ENCODE assay signal across 8 mouse cellular contexts in the genomic region with DNA sequence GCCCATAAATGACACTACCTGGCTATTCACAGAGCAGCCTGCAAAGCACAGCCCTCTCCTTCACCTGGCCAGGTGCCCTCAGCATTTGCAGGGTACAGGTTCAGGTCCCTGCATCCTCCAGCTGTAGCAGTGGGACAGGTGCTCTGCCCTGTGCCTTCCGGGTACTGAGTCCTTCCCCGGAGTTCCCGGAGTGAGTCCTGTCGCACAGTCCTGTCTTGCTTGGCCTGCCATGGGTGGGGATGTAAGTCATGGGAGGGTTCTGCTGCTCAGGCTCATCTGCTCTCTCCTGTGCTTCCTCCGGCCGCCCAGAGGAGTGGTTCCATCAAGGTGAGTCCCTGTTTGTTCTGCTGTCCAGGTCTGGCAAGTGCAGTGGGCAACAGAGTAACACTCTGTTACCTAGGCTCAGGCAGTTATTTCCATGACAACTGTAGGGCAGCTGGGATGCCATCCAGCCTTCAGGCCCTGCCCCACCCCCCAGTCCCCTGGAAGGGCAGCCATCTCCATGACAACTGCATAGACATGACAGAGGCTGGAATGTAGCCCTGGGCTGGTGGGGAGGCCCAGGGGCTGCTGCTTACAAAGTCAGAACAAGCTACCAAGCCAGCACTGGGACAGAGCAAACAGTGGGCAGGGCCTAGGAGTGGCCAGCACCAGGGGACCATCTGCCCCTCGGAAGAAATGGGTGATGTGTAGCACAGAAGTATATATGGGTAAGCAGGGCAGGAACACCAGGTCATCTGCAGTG. TPM values are rescaled to one million over a fixed set of nuclear protein-coding genes. Genes with fewer than 3 reads are reported as not detected.
DNase-seq lines count a peak whose midpoint lies in the region; ATAC-seq lines count a peak whose summit lies in the region.

No protein-coding gene starts in this region.

- H3K9ac ChIP-seq in liver, embryonic 11.5 days (ENCODE audit: low read depth, low read length) = no peak overlapping the region
- H3K9ac ChIP-seq in neural tube, embryonic 12.5 days = peak overlapping the region; percentile 26; the same call in 1 of the 2 replicates

- 63% methylated on average over 7 of the region's 7 CpGs for WGBS in liver, embryonic 11.5 days
- 30% methylated on average over 7 of the region's 7 CpGs for WGBS in hindbrain, embryonic 10.5 days
- 17% methylated on average over 7 of the region's 7 CpGs for WGBS in neural tube, embryonic 12.5 days

- peak; percentile 58 for DNase-seq in adrenal gland, postnatal 14 days
- no peak for DNase-seq in adrenal gland, adult 2 months
- no peak for DNase-seq in liver, embryonic 11.5 days (ENCODE audit: low spot score)
- no peak for DNase-seq in liver
- DNase-seq in hindbrain, embryonic 10.5 days (ENCODE audit: low spot score) = peak; percentile 93
- no peak for DNase-seq in urinary bladder, postnatal 14 days (ENCODE audit: low spot score)

- peak; percentile 34 for ATAC-seq in liver, embryonic 11.5 days (replicated peaks; ENCODE audit: low FRiP score)
- ATAC-seq in neural tube, embryonic 12.5 days (ENCODE audit: low FRiP score, low read depth) = peak; percentile 88
- no peak for ATAC-seq in megakaryocyte, adult 5-6 weeks (ENCODE audit: poor library complexity, severe bottlenecking)

- peaks cover 7% of the 10 kb centered on the region for H3K4me1 ChIP-seq in liver, embryonic 11.5 days (replicated peaks; ENCODE audit: control insufficient read depth, insufficient read depth, low read length)
- H3K4me1 ChIP-seq in hindbrain, embryonic 10.5 days (replicated peaks) = peaks cover 80% of the 10 kb centered on the region
- peaks cover 52% of the 10 kb centered on the region for H3K4me1 ChIP-seq in neural tube, embryonic 12.5 days

- no peaks in the 10 kb centered on the region for H3K9me3 ChIP-seq in liver, embryonic 11.5 days (ENCODE audit: control insufficient read depth, low read length)
- H3K9me3 ChIP-seq in hindbrain, embryonic 10.5 days = no peaks in the 10 kb centered on the region
- H3K9me3 ChIP-seq in neural tube, embryonic 12.5 days = no peaks in the 10 kb centered on the region

- no peak overlapping the region for H3K4me3 ChIP-seq in liver, embryonic 11.5 days (ENCODE audit: low read depth, low read length)
- H3K4me3 ChIP-seq in hindbrain, embryonic 10.5 days = peak overlapping the region; percentile 31
- no peak overlapping the region for H3K4me3 ChIP-seq in neural tube, embryonic 12.5 days

- H3K27ac ChIP-seq in liver, embryonic 11.5 days (ENCODE audit: low read depth, low read length) = no peak overlapping the region
- peak overlapping the region; percentile 89 for H3K27ac ChIP-seq in hindbrain, embryonic 10.5 days
- peak overlapping the region; percentile 53; the same call in 1 of the 2 replicates for H3K27ac ChIP-seq in neural tube, embryonic 12.5 days

- peaks cover 15% of the 10 kb centered on the region for H3K36me3 ChIP-seq in liver, embryonic 11.5 days (ENCODE audit: control insufficient read depth, insufficient read depth, low read length)
- H3K36me3 ChIP-seq in hindbrain, embryonic 10.5 days = peaks cover 98% of the 10 kb centered on the region
- H3K36me3 ChIP-seq in neural tube, embryonic 12.5 days = peaks cover 90% of the 10 kb centered on the region

- no peak overlapping the region for H3K4me2 ChIP-seq in liver, embryonic 11.5 days
- H3K4me2 ChIP-seq in neural tube, embryonic 12.5 days (replicated peaks) = peak overlapping the region; percentile 40

- H3K27me3 ChIP-seq in liver, embryonic 11.5 days (replicated peaks; ENCODE audit: control insufficient read depth, insufficient read depth, low read length) = no peaks in the 10 kb centered on the region
- H3K27me3 ChIP-seq in hindbrain, embryonic 10.5 days (ENCODE audit: insufficient read depth, poor library complexity, severe bottlenecking) = no peaks in the 10 kb centered on the region
- no peaks in the 10 kb centered on the region for H3K27me3 ChIP-seq in neural tube, embryonic 12.5 days (replicated peaks)

RNA-seq across cellular contexts. Expression of a gene that starts 25.5 kb away (rescaled TPM):
- 66.4 and 66.5 TPM in 2 replicates for total RNA-seq in adrenal gland, postnatal 14 days (2021)
- 10 to 100 TPM; 73.3 TPM for total RNA-seq in adrenal gland, adult 2 months (2021)
- 50.3 and 64.6 TPM in 2 replicates for polyA plus RNA-seq in adrenal gland, adult 2 months (2012; rRNA removed)
- 83.7 and 91.8 TPM in 2 replicates for polyA plus RNA-seq in liver, embryonic 11.5 days (2014; fragmentation: Nextera tagmentation; extraction: Ambion mirVana)
- polyA plus RNA-seq in hindbrain, embryonic 10.5 days (2016; fragmentation: Nextera tagmentation; extraction: Ambion mirVana) = 30.5 and 34.7 TPM in 2 replicates
- 20.5 and 24.8 TPM in 2 replicates for polyA plus RNA-seq in neural tube, embryonic 12.5 days (2016; fragmentation: Nextera tagmentation; extraction: Ambion mirVana)
- 10.3 and 11.8 TPM in 2 replicates for total RNA-seq in megakaryocyte, adult 5-6 weeks (2015)
- 7.0 and 9.3 TPM in 2 replicates for total RNA-seq in megakaryocyte, adult 5-6 weeks (2017)

RNA-seq across cellular contexts. Expression of a gene that starts 26.0 kb away (rescaled TPM):
- total RNA-seq in adrenal gland, postnatal 14 days (2021) = 117 and 147 TPM in 2 replicates
- 100 to 1,000 TPM; 203 to 288 TPM for total RNA-seq in adrenal gland, adult 2 months (2021)
- polyA plus RNA-seq in adrenal gland, adult 2 months (2012; rRNA removed) = 407 and 432 TPM in 2 replicates
- 140 and 141 TPM in 2 replicates for polyA plus RNA-seq in liver, embryonic 11.5 days (2014; fragmentation: Nextera tagmentation; extraction: Ambion mirVana)
- 62.5 and 67.9 TPM in 2 replicates for polyA plus RNA-seq in hindbrain, embryonic 10.5 days (2016; fragmentation: Nextera tagmentation; extraction: Ambion mirVana)
- polyA plus RNA-seq in neural tube, embryonic 12.5 days (2016; fragmentation: Nextera tagmentation; extraction: Ambion mirVana) = 68.6 and 70.9 TPM in 2 replicates
- 37.8 and 40.8 TPM in 2 replicates for total RNA-seq in megakaryocyte, adult 5-6 weeks (2015)
- total RNA-seq in megakaryocyte, adult 5-6 weeks (2017) = 40.1 and 43.8 TPM in 2 replicates

RNA-seq across cellular contexts. Expression of a gene that starts 52.7 kb away (rescaled TPM):
- total RNA-seq in adrenal gland, postnatal 14 days (2021) = 30.0 and 30.2 TPM in 2 replicates
- 10 to 100 TPM; 33.4 to 48.9 TPM for total RNA-seq in adrenal gland, adult 2 months (2021)
- 54.2 and 59.1 TPM in 2 replicates for polyA plus RNA-seq in adrenal gland, adult 2 months (2012; rRNA removed)
- 13.8 and 15.5 TPM in 2 replicates for polyA plus RNA-seq in liver, embryonic 11.5 days (2014; fragmentation: Nextera tagmentation; extraction: Ambion mirVana)
- 99.5 and 115 TPM in 2 replicates for polyA plus RNA-seq in hindbrain, embryonic 10.5 days (2016; fragmentation: Nextera tagmentation; extraction: Ambion mirVana)
- polyA plus RNA-seq in neural tube, embryonic 12.5 days (2016; fragmentation: Nextera tagmentation; extraction: Ambion mirVana) = 114 and 118 TPM in 2 replicates
- 0.38 and 0.68 TPM in 2 replicates for total RNA-seq in megakaryocyte, adult 5-6 weeks (2015)
- 1.5 and 3.0 TPM in 2 replicates for total RNA-seq in megakaryocyte, adult 5-6 weeks (2017)

RNA-seq across cellular contexts. Expression of a gene that starts 52.7 kb away (rescaled TPM):
- total RNA-seq in adrenal gland, postnatal 14 days (2021) = 30.2 and 30.5 TPM in 2 replicates
- 10 to 100 TPM; 36.1 to 37.1 TPM for total RNA-seq in adrenal gland, adult 2 months (2021)
- polyA plus RNA-seq in adrenal gland, adult 2 months (2012; rRNA removed) = 40.6 and 51.1 TPM in 2 replicates
- polyA plus RNA-seq in liver, embryonic 11.5 days (2014; fragmentation: Nextera tagmentation; extraction: Ambion mirVana) = 104 and 109 TPM in 2 replicates
- polyA plus RNA-seq in hindbrain, embryonic 10.5 days (2016; fragmentation: Nextera tagmentation; extraction: Ambion mirVana) = 45.5 and 52.8 TPM in 2 replicates
- 59.1 and 60.0 TPM in 2 replicates for polyA plus RNA-seq in neural tube, embryonic 12.5 days (2016; fragmentation: Nextera tagmentation; extraction: Ambion mirVana)
- total RNA-seq in megakaryocyte, adult 5-6 weeks (2015) = 27.2 and 27.4 TPM in 2 replicates
- total RNA-seq in megakaryocyte, adult 5-6 weeks (2017) = 5.7 and 11.8 TPM in 2 replicates

Comparison
In these comparisons a context has a peak if more than half of its experiments do, and no peak if none do; other contexts are left out.
1. DNase-seq: peak in adrenal gland, postnatal 14 days (single experiment) and hindbrain, embryonic 10.5 days (single experiment); none in adrenal gland, adult 2 months (single experiment), liver, embryonic 11.5 days (single experiment), liver (single experiment) and urinary bladder, postnatal 14 days (single experiment).